Mouse (Mus musculus) CH12.LX (cell line): Measurements from ENCODE around the gene Dct. TPM values are rescaled to one million over a fixed set of nuclear protein-coding genes. Genes with fewer than 3 reads are reported as not detected.
A peak's percentile ranks its signal among the peaks of the same experiment; 100 is the strongest.

Experiments
- DNase-seq: peaks from one replicate; pipeline ENCODE4 v3.0.0-alpha.2; 2013; ENCODE audit errors: extremely low read depth
- H3K27ac ChIP-seq: 2 replicates; pipeline ENCODE4 v1.5.1; 2012; ENCODE audit warnings: low read depth, mild to moderate bottlenecking, control low read depth, moderate library complexity; ENCODE audit not compliant: insufficient read depth
- H3K27me3 ChIP-seq: replicated peaks from 2 replicates; pipeline ENCODE3; 2012; ENCODE audit warnings: inconsistent platforms
- H3K36me3 ChIP-seq, 2 experiments: replicated peaks in 1 of 2; 2 replicates each; pipeline versions ENCODE3 to v1.6.1; 2012; ENCODE audit warnings: inconsistent platforms in 1 of 2, low read length in 1 of 2, mild to moderate bottlenecking in 1 of 2, mixed read lengths in 1 of 2, moderate library complexity in 1 of 2; ENCODE audit not compliant: control insufficient read depth in 1 of 2, insufficient read depth in 1 of 2
- H3K4me1 ChIP-seq, 2 experiments: 2 replicates each; pipeline ENCODE4 v1.6.1; 2012; ENCODE audit warnings: inconsistent platforms in 1 of 2, moderate library complexity in 1 of 2; ENCODE audit not compliant: insufficient read depth in 2 of 2, control insufficient read depth in 1 of 2
- H3K4me2 ChIP-seq: 2 replicates; pipeline ENCODE4 v1.6.1; 2012; ENCODE audit warnings: low read depth, mild to moderate bottlenecking, control low read depth; ENCODE audit not compliant: poor library complexity, insufficient read depth, severe bottlenecking
- H3K4me3 ChIP-seq, 3 experiments: fragments of 150-350 bp in 1 of 3; sonication (generic) in 1 of 3; replicated peaks in 1 of 3; 2 replicates each; pipeline versions ENCODE3 to v1.5.1; 2011 to 2012; ENCODE audit warnings: low read depth in 2 of 3, low read length in 2 of 3, mild to moderate bottlenecking in 2 of 3, moderate library complexity in 2 of 3, control low read depth in 1 of 3, improper control_type of control experiment in 1 of 3, inconsistent platforms in 1 of 3, mixed read lengths in 1 of 3; ENCODE audit not compliant: poor library complexity in 1 of 3
- H3K79me2 ChIP-seq: replicated peaks from 2 replicates; pipeline ENCODE4 v1.6.1; 2012; ENCODE audit warnings: mild to moderate bottlenecking, moderate library complexity; ENCODE audit not compliant: control insufficient read depth, poor library complexity, insufficient read depth, severe bottlenecking; ENCODE audit errors: extremely low read depth
- H3K9ac ChIP-seq: 2 replicates; pipeline ENCODE4 v1.6.1; 2012; ENCODE audit warnings: low read depth, mild to moderate bottlenecking, control low read depth, moderate library complexity; ENCODE audit not compliant: insufficient read depth
- H3K9me3 ChIP-seq: replicated peaks from 2 replicates; pipeline ENCODE3; 2012; ENCODE audit warnings: low read length, inconsistent platforms, mixed read lengths
- CHD1 ChIP-seq: IDR thresholded peaks from 2 replicates; pipeline ENCODE4 v1.6.1; 2012; ENCODE audit warnings: low read depth, low read length, improper control_type of control experiment, inconsistent platforms
- CTCF ChIP-seq, 2 experiments: IDR thresholded peaks in 1 of 2; conservative IDR thresholded peaks in 1 of 2; 2 replicates each; pipeline ENCODE4 v1.5.1; 2011 to 2012; ENCODE audit warnings: low read depth in 2 of 2, low read length in 2 of 2, improper control_type of control experiment in 1 of 2, inconsistent platforms in 1 of 2, mild to moderate bottlenecking in 1 of 2, moderate library complexity in 1 of 2
- ELF1 ChIP-seq: IDR thresholded peaks from 2 replicates; pipeline ENCODE4 v1.6.1; 2014; ENCODE audit warnings: low read depth, mild to moderate bottlenecking, inconsistent platforms, low read length, improper control_type of control experiment
- EP300 ChIP-seq: IDR thresholded peaks from 2 replicates; pipeline ENCODE4 v1.6.1; 2011; ENCODE audit warnings: low read length, improper control_type of control experiment
- HCFC1 ChIP-seq: IDR thresholded peaks from 2 replicates; pipeline ENCODE4 v1.6.1; 2012; ENCODE audit warnings: low read depth, mild to moderate bottlenecking, inconsistent platforms, low read length, improper control_type of control experiment
- IRF4 ChIP-seq: IDR thresholded peaks from 2 replicates; pipeline ENCODE4 v1.6.1; 2014; ENCODE audit warnings: low read depth, mild to moderate bottlenecking, inconsistent platforms, low read length, improper control_type of control experiment
- JUND ChIP-seq: conservative IDR thresholded peaks from 2 replicates; pipeline ENCODE4 v1.6.1; 2011; ENCODE audit warnings: low read depth, low read length, improper control_type of control experiment
- KAT2A ChIP-seq: IDR thresholded peaks from 2 replicates; pipeline ENCODE4 v1.6.1; 2012; ENCODE audit warnings: low read length, improper control_type of control experiment, inconsistent platforms; ENCODE audit not compliant: insufficient replicate concordance
- MAFK ChIP-seq: IDR thresholded peaks from 2 replicates; pipeline ENCODE4 v1.6.1; 2011; ENCODE audit warnings: low read length, improper control_type of control experiment; ENCODE audit not compliant: insufficient replicate concordance
- MEF2A ChIP-seq: IDR thresholded peaks from 2 replicates; pipeline ENCODE4 v1.6.1; 2014; ENCODE audit warnings: low read depth, mild to moderate bottlenecking, inconsistent platforms, low read length, improper control_type of control experiment, borderline replicate concordance
- POLR2A ChIP-seq: IDR thresholded peaks from 2 replicates; pipeline ENCODE4 v1.6.1; 2011; ENCODE audit warnings: low read depth, mild to moderate bottlenecking, improper control_type of control experiment, low read length
- RAD21 ChIP-seq: IDR thresholded peaks from 2 replicates; pipeline ENCODE4 v1.6.1; 2011; ENCODE audit warnings: low read depth, mild to moderate bottlenecking, low read length, improper control_type of control experiment, moderate library complexity
- SIN3A ChIP-seq: IDR thresholded peaks from 2 replicates; pipeline ENCODE4 v1.6.1; 2012; ENCODE audit warnings: low read length, improper control_type of control experiment, inconsistent platforms
- TCF12 ChIP-seq: IDR thresholded peaks from 2 replicates; pipeline ENCODE4 v1.6.1; 2014; ENCODE audit warnings: low read depth, mild to moderate bottlenecking, inconsistent platforms, low read length, improper control_type of control experiment
- USF1 ChIP-seq: IDR thresholded peaks from 2 replicates; pipeline ENCODE4 v1.6.1; 2014; ENCODE audit warnings: low read depth, mild to moderate bottlenecking, inconsistent platforms, low read length, improper control_type of control experiment
- ZC3H11A ChIP-seq: IDR thresholded peaks from 2 replicates; pipeline ENCODE4 v1.6.1; 2012; ENCODE audit warnings: low read depth, mild to moderate bottlenecking, inconsistent platforms, low read length, improper control_type of control experiment
- ZMIZ1 ChIP-seq: IDR thresholded peaks from 2 replicates; pipeline ENCODE4 v1.6.1; 2012; ENCODE audit warnings: low read depth, mild to moderate bottlenecking, inconsistent platforms, low read length, improper control_type of control experiment
- dilution Hi-C: fragments of 300-500 bp; cut with MboI; formaldehyde crosslinking; loops from 2 replicates; pipeline ENCODE4 v1.14.3; 2020; ENCODE audit warnings: low sequenced_read_pairs; ENCODE audit not compliant: extremely low pct_unique_long_range_greater_than_20kb, extremely low pct_ligation_motif_present
- in situ Hi-C: fragments of 300-500 bp; cut with MboI; formaldehyde crosslinking; loops from 3 replicates; pipeline ENCODE4 v1.14.3; 2019; ENCODE audit warnings: low sequenced_read_pairs, low pct_ligation_motif_present, low pct_unique_long_range_greater_than_20kb, mixed read lengths
- polyA plus RNA-seq: library from polyadenylated mRNA; unstranded; fragments of >175 nt; gene quantifications from 2 replicates; pipeline ENCODE4 v1.2.1, GENCODE M21; 2012; ENCODE audit warnings: low read depth; ENCODE audit not compliant: insufficient read length
- total RNA-seq, 2 experiments: library from RNA; depleted of rRNA; stranded (reverse); fragments of 300-350 nt in 1 of 2; fragments of >200 nt in 1 of 2; gene quantifications; 2 replicates each; pipeline ENCODE4 v1.2.3; 2012 to 2014

Gene Dct
- total and polyA plus RNA-seq, 3 experiments: 0.34 TPM; not detected in 2

- peak overlapping the region; percentile 72 for H3K4me2 ChIP-seq
- DNase-seq: peak; percentile 50
- no peaks in the 10 kb centered on the region for H3K79me2 ChIP-seq
- no peaks in the 10 kb centered on the region for H3K27me3 ChIP-seq
- no peaks in the 10 kb centered on the region for H3K36me3 ChIP-seq
- no peak overlapping the region for H3K9ac ChIP-seq
- peak overlapping the region in 1 of 3 experiments; percentile 13 for H3K4me3 ChIP-seq
- H3K27ac ChIP-seq: no peak overlapping the region
- peaks cover 24 to 59% of the 10 kb centered on the region in 2 experiments for H3K4me1 ChIP-seq
- no peaks in the 10 kb centered on the region for H3K9me3 ChIP-seq
- no peak for TF ChIP-seq USF1
- TF ChIP-seq ZC3H11A: no peak
- 0 out of 2 replicates have a peak, but pooled peaks have one; percentile 16 for TF ChIP-seq IRF4
- TF ChIP-seq CHD1: peak; percentile 28; the same call in 1 of the 2 replicates
- TF ChIP-seq TCF12: peak; percentile 80
- TF ChIP-seq EP300: peak; percentile 51; the same call in 1 of the 2 replicates
- peak; percentile 33; the same call in 1 of the 2 replicates for TF ChIP-seq MEF2A
- dilution Hi-C loops: no loop called here
- in situ Hi-C loops: no loop called here
Measured at GRCm38 (mm10) chr14:118083851-118084250, 31.8 kb upstream of the Dct start.

- Histone ChIP-seq H3K4me3 (no peak overlapping the region), H3K4me2 (no peak overlapping the region), H3K9ac (no peak overlapping the region), H3K27ac (no peak overlapping the region), H3K27me3 (no peaks in the 10 kb centered on the region), H3K9me3 (no peaks in the 10 kb centered on the region), H3K4me1 (peaks cover 14 to 31% of the 10 kb centered on the region in 2 experiments), H3K79me2 (no peaks in the 10 kb centered on the region), H3K36me3 (no peaks in the 10 kb centered on the region)
- no peak for TF ChIP-seq IRF4
- TF ChIP-seq SIN3A: no peak
- no peak for TF ChIP-seq JUND
- TF ChIP-seq RAD21: no peak
- TF ChIP-seq KAT2A: no peak
- no peak for TF ChIP-seq TCF12
- no peak for TF ChIP-seq ELF1
- no peak for TF ChIP-seq HCFC1
- TF ChIP-seq MAFK: no peak
- TF ChIP-seq CTCF (conservative IDR thresholded peaks at IDR 0.05 in 1 of 2, IDR thresholded peaks at IDR 0.05 in 1 of 2; ENCODE audit: low read depth in 2 of 2, low read length in 2 of 2): no peak
- TF ChIP-seq ZMIZ1: no peak
- no peak for TF ChIP-seq POLR2A
- dilution Hi-C loops (no loop called here), in situ Hi-C loops (no loop called here)
- no peak for DNase-seq
Measured at GRCm38 (mm10) chr14:118080606-118081005, 28.6 kb upstream of the Dct start.
